Mouse (Mus musculus) lung, adult 2 months (tissue): ENCODE results near the gene Gdpd5. TPM values are rescaled to one million over a fixed set of nuclear protein-coding genes. Genes with fewer than 3 reads are reported as not detected.

ENCODE experiments used
- DNase-seq: peaks from one replicate; pipeline ENCODE4 v3.0.0; 2022
- H3K4me1 ChIP-seq: fragments of 200-500 bp; 2 replicates; pipeline ENCODE4 v1.6.1; 2011; ENCODE audit warnings: low read length; ENCODE audit not compliant: control insufficient read depth, insufficient read depth
- H3K4me3 ChIP-seq: fragments of 200-500 bp; replicated peaks from 2 replicates; pipeline ENCODE3; 2011; ENCODE audit warnings: low read depth, mild to moderate bottlenecking, control low read depth, low read length; ENCODE audit errors: extremely low read depth
- CTCF ChIP-seq: fragments of 200-500 bp; IDR thresholded peaks from 2 replicates; pipeline ENCODE4 v1.5.1; 2011; ENCODE audit warnings: mild to moderate bottlenecking, low read length, control low read depth; ENCODE audit not compliant: insufficient read depth
- POLR2A ChIP-seq: fragments of 200-500 bp; IDR thresholded peaks from 2 replicates; pipeline ENCODE4 v1.6.1; 2011; ENCODE audit warnings: low read depth, mild to moderate bottlenecking, control low read depth, low read length, borderline replicate concordance; ENCODE audit errors: extremely low read depth
- WGBS: fragments of 180-500 bp; shearing (Covaris S2); methylation state at CpG from one replicate; pipeline ENCODE4 v1.1.7; 2018; 5-methylcytosine and 5-hydroxymethylcytosine counted together
- polyA plus RNA-seq: library from polyadenylated mRNA; depleted of rRNA; stranded (reverse); fragments of >200 nt; gene quantifications from 2 replicates; pipeline ENCODE4 v1.2.3, GENCODE M21; 2012

Gdpd5 gene
- polyA plus RNA-seq, 1 experiment: 27.2 TPM

DNA sequence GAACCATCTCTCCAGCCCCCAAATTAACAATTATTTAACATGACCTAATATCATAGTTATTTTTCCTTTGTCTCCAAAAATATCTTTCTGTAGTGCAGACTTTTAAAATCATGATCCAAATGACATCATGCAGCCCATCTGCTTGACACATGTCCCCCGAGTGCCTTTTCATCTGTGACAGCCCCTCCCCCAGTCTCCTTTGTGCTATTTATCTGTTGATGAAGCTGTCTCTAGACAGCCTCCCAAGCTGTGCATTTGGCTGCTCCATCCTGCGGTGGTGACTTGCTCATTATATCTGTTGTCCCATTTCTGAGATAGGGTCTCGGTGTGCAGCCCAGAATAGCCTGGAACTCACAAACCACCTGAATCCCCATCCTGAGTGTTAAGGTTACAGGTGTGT lies 68.5 kb downstream of the Gdpd5 start:
- Histone ChIP-seq H3K4me1 (no peaks in the 10 kb centered on the region), H3K4me3 (no peak overlapping the region)
- no peak for TF ChIP-seq POLR2A
- no peak for TF ChIP-seq CTCF
- DNase-seq: no peak
- WGBS: 60% methylated on average over 3 of the region's 3 CpGs

DNA sequence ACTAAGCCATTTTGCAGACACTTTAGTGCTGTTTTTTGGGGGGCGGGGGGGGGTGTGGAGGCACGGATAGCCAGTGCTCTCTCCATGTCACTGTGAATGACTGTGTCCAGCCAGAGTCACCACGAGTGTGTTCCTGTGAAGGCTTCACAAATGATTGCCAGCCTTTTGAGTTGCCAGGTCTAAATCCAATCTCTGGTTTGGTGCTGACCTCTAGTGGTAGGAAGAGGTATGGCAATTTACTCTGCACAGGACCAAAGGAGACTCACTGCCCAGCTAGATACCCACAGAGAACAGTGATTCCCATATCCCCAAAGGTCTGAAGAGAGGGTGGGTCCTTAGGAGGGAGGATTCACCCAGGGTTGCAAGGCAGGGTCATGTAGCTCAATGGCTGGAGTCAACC lies 69.5 kb downstream of the Gdpd5 start:
- no peaks in the 10 kb centered on the region for H3K4me1 ChIP-seq
- peak; percentile 51 for DNase-seq
- 2% methylated on average over 3 of the region's 3 CpGs for WGBS
- TF ChIP-seq POLR2A: no peak
- peak; percentile 60 for TF ChIP-seq CTCF
- no peak overlapping the region for H3K4me3 ChIP-seq

DNA sequence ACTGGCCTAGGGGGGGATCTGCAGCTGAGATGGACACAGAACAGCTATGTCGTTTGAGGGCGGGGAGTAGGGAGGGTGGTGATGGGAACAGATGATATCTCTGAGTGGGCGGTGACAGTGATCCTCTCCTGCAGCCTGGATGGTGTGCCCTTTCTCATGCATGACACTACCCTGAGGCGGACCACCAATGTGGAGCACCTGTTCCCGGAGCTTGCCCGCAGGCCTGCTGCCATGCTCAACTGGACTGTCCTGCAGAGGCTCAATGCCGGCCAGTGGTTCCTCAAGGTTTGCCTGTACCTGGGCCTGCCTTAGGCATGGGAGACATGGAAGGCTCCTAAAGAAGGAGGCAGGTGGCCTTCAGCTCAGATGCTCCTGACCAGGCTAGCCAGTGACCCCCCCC lies 71.6 kb downstream of the Gdpd5 start:
- H3K4me3 ChIP-seq: no peak overlapping the region
- H3K4me1 ChIP-seq: no peaks in the 10 kb centered on the region
- 87% methylated on average over 7 of the region's 7 CpGs for WGBS
- TF ChIP-seq CTCF (no peak), POLR2A (no peak)
- no peak for DNase-seq

DNA sequence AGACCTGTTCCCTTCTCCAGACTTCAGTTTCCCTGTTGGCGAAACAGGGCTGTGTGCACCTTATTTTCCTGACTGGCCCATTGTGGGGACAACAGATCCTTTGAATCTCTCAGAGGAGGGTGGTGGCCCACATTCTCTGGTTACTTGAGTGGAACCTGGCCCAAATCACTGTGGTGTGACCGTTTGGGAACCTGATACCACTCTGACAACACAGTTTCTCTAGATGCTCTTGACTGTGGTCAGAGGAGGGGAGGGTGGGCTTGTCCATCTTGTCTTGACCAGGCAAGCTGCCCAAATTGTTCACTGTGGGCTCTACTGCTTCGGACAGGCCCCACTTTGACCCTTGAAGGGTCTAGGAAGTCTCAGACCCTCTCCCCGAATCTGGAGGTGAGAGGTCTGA lies 72.8 kb downstream of the Gdpd5 start:
- 69% methylated on average over 4 of the region's 4 CpGs for WGBS
- H3K4me3 ChIP-seq: no peak overlapping the region
- no peak for TF ChIP-seq POLR2A
- no peaks in the 10 kb centered on the region for H3K4me1 ChIP-seq
- no peak for DNase-seq

DNA sequence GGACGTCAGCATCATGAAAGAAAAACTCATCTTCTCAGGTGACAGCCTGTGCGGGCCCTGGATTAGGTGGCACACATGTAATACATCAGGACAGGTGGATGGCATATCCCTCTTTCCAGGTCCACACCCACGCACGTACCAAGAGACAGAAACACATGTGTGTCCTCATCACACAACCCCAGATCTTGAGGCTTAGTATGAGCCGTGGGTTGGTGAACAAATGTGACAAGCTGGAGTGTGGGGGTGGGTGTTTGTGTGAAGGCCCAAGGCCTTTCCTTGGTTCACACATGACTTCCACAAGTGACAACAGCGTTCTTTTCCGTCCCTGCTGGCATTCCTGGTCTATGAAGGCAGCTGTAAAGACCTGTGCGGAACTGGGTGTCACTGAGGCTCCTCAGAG lies 77.6 kb downstream of the Gdpd5 start:
- no peaks in the 10 kb centered on the region for H3K4me1 ChIP-seq
- DNase-seq: no peak
- no peak for TF ChIP-seq CTCF
- TF ChIP-seq POLR2A: no peak
- no peak overlapping the region for H3K4me3 ChIP-seq
- 90% methylated on average over 8 of the region's 8 CpGs for WGBS

DNA sequence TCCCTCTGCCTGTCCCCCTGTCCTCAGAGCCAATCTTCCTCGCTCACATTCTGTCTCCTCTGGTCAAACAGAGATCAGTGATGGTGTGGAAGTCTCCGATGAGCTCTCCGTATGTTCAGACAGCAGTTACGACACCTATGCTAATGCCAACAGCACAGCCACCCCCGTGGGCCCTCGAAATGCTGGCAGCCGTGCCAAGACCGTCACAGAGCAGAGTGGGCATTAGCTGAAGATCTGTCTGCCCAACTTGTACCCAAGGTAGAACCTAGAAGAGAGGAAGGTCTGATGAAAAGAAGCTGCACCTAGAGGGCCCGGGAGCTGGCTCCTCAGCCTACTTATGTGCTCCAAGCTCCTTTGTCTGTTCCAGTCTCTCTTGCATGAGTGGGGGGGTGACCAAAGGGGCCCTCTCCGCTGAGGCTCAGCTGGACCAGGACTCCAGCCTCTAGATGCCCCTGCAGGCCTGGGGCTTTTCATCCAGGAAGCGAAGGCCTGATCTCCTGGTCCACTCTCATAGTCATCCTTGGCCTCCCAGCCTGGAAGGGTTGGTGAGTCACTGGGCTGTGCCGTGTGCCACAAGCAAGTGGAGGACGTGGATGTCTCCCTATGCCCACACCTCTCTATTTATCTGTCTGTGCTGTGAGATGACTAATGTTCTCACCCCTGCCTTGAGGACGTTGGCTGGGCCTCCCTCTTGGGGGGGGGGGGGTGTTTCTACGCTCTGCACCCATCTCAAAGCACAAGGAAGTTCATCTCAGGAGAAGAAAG lies 78.9 kb downstream of the Gdpd5 start:
- Histone ChIP-seq H3K4me1 (no peaks in the 10 kb centered on the region), H3K4me3 (no peak overlapping the region)
- WGBS: 86% methylated on average over 15 of the region's 15 CpGs
- no peak for DNase-seq
- no peak for TF ChIP-seq CTCF
- TF ChIP-seq POLR2A: no peak

DNA sequence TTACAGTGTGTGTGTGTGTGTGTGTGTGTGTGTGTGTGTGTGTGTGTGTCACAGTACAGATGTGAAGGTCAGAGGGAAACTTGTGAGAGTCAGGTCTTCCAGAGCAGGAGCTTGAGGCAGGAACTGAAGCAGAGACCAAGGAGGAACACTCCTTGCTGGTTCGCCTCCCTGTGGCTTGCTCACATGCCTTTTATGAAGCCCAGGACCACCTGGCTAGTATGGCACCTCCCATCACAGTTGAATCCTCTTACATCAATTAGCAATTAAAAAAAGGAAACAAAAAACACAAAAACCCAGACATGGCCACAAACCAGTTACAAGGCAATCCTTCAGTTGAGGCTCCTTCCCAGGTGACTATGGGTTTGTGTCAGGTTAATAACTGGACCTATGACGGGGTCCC lies 81.9 kb downstream of the Gdpd5 start:
- TF ChIP-seq POLR2A: no peak
- no peak for TF ChIP-seq CTCF
- Histone ChIP-seq H3K4me3 (no peak overlapping the region), H3K4me1 (peaks cover 6% of the 10 kb centered on the region)
- DNase-seq: no peak
- WGBS: 80% methylated on average over 2 of the region's 2 CpGs

DNA sequence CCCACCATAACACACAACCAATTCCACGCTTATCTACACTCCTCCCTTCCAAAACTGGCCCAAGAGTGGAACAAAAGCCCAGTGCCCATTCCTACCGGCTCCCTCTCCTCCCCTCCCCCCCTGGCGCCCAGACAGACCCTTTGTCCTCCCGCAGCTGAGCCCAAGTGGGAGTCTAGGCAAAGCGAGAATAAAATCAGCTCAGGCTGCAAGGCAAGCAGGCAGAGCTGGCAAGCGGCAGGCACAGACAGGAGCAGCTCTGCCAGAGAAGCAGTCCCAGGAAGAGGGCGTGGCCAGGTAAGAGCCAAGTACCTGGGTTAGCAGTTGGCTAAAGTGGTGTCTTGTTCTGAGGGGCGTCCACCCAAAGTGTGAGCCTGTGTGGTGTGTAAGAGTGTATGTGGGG lies 84.6 kb downstream of the Gdpd5 start, which contains the start of gene Klhl35:
Klhl35 (plus strand) TSS at position 194 of the 400 bp plus-strand sequence.
- no peak for TF ChIP-seq CTCF
- TF ChIP-seq POLR2A: no peak
- no peak for DNase-seq
- peaks cover 11% of the 10 kb centered on the region for H3K4me1 ChIP-seq
- no peak within 1 kb of the TSS for H3K4me3 ChIP-seq
- WGBS: 36% methylated on average over 8 of the region's 8 CpGs

DNA sequence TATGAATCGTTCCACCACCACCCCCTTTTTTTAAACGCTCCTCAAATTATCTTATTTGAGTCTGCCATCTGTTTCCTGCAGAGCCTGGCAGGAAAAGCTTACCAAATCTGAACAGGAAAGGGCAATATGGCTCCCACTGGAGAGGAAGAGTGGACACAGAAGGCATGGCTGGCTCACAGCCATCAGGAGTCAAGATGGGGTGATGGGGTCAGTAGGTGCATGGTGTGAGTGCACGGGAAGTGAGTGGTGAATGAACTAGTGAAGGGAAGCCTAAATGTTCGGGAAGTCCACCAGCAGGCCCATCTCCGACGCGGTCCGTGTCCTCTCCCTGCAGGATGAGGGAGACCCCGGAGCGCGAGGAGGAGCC lies 86.7 kb downstream of the Gdpd5 start:
- Histone ChIP-seq H3K4me3 (peak overlapping the region; percentile 53), H3K4me1 (peaks cover 11% of the 10 kb centered on the region)
- peak; percentile 25 for DNase-seq
- TF ChIP-seq CTCF (no peak), POLR2A (no peak)
- WGBS: 13% methylated on average over 11 of the region's 11 CpGs

DNA sequence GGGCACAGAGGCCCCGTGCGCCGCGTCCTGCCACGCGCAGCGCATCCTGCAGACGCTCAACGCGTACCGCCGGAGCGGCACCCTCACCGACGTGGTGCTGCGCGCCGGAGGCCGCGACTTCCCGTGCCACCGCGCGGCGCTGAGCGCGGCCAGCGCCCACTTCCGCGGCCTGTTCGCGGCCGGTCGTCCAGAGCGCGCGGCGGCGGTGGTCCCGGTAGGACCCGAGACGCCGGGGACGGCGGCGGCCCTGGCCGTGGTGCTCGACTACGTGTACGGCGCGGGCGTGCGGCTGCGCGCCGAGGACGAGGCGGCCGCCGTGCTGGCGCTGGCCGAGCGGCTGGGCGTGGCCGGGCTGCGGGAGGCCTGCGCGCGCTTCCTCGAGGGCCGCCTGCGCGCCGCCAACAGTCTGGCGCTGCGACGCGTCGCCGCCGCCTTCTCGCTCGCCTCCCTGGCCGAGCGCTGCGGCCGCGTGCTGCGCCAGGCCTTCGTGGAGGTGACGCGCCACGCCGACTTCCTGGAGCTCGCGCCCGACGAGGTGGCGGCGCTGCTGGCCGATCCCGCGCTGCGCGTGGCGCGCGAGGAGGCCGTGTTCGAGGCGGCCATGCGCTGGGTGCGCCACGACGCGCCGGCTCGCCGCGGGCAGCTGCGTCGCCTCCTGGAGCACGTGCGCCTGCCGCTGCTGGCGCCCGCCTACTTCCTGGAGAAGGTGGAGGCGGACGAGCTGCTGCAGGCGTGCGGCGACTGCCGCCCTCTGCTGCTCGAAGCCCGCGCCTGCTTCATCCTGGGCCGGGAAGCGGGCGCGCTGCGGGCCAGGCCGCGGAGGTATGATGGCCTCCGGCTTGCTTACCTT lies 87.3 kb downstream of the Gdpd5 start:
- Histone ChIP-seq H3K4me3 (peak overlapping the region; percentile 55), H3K4me1 (peaks cover 11% of the 10 kb centered on the region)
- DNase-seq: peak; percentile 50
- peak; percentile 17; the same call in 1 of the 2 replicates for TF ChIP-seq POLR2A
- TF ChIP-seq CTCF: no peak
- WGBS: under 1% methylated on average over 128 of the region's 145 CpGs
